8 mouse cellular contexts compared by ENCODE assay signal in the genomic region with DNA sequence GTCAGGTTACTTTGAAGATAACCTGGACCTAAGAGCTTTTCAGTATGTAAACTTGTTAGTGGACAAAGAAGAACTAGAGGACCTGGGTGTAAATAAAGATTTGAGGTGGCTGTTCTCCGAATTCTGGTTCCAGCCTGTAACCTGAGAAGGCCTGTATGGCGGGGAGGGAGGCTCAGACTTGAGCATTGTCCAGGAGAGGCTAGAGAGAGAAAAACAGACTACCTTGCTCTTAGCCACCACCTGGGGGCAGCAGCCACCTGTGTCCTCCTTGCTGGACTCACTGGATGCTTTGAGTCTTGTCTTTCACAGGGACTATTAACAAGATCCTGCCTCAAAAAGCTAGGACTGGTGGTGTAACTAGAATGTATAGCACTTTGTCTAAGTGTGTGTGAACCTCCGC. TPM values are rescaled to one million over a fixed set of nuclear protein-coding genes. Genes with fewer than 3 reads are reported as not detected.
DNase-seq lines count a peak whose midpoint lies in the region; ATAC-seq lines count a peak whose summit lies in the region.

No protein-coding gene starts in this region.

- ATAC-seq in heart, embryonic 11.5 days (replicated peaks; ENCODE audit: insufficient number of reproducible peaks, low FRiP score, low TSS enrichment), result 0 out of 2 replicates have a peak, but pooled peaks have one; percentile 23
- peak; percentile 72 for ATAC-seq in midbrain, embryonic 11.5 days (ENCODE audit: low FRiP score)

- no peak overlapping the region for H3K27ac ChIP-seq in heart, embryonic 11.5 days (ENCODE audit: low read depth, low read length)
- no peak overlapping the region for H3K27ac ChIP-seq in midbrain, embryonic 11.5 days (ENCODE audit: low read depth, low read length)

- no peak overlapping the region for H3K9ac ChIP-seq in heart, embryonic 11.5 days (ENCODE audit: low read depth, low read length)
- no peak overlapping the region for H3K9ac ChIP-seq in midbrain, embryonic 11.5 days (ENCODE audit: low read length)

- no peak overlapping the region for H3K4me3 ChIP-seq in heart, embryonic 11.5 days (ENCODE audit: low read depth, low read length)
- no peak overlapping the region for H3K4me3 ChIP-seq in midbrain, embryonic 11.5 days (ENCODE audit: low read depth, low read length)

- 42% methylated on average over 3 of the region's 3 CpGs for WGBS in heart, embryonic 11.5 days (ENCODE audit: insufficient replicate concordance)
- WGBS in midbrain, embryonic 11.5 days, result 63% methylated on average over 3 of the region's 3 CpGs

- H3K27me3 ChIP-seq in heart, embryonic 11.5 days (ENCODE audit: control insufficient read depth, insufficient read depth, low read length), result no peaks in the 10 kb centered on the region
- H3K27me3 ChIP-seq in midbrain, embryonic 11.5 days (ENCODE audit: control insufficient read depth, insufficient read depth, low read length), result no peaks in the 10 kb centered on the region

- H3K4me1 ChIP-seq in heart, embryonic 11.5 days (ENCODE audit: control insufficient read depth, insufficient read depth, low read length), result peaks cover 6% of the 10 kb centered on the region
- H3K4me1 ChIP-seq in midbrain, embryonic 11.5 days (ENCODE audit: control insufficient read depth, insufficient read depth, low read length), result no peaks in the 10 kb centered on the region

- peak; percentile 95 for DNase-seq in 3T3-L1 (ENCODE audit: low read depth, low spot score)
- peak; percentile 77 for DNase-seq in CD4-positive helper T cell, adult 2 months (ENCODE audit: low read depth, low spot score)
- peak; percentile 67 to 78 for DNase-seq in cerebellum, postnatal 25 days
- DNase-seq in kidney, postnatal 14 days, result peak; percentile 63
- no peak for DNase-seq in midbrain, embryonic 11.5 days (ENCODE audit: low spot score, missing footprints)
- no peak for DNase-seq in left cerebral cortex, adult 18-20 months (ENCODE audit: low spot score in 2 of 2)
- no peak for DNase-seq in right cerebral cortex, postnatal 4 days

- H3K4me2 ChIP-seq in heart, embryonic 11.5 days, result no peak overlapping the region
- H3K4me2 ChIP-seq in midbrain, embryonic 11.5 days, result no peak overlapping the region

- peaks cover 72% of the 10 kb centered on the region for H3K36me3 ChIP-seq in heart, embryonic 11.5 days (ENCODE audit: control insufficient read depth, insufficient read depth, low read length)
- H3K36me3 ChIP-seq in midbrain, embryonic 11.5 days (ENCODE audit: control insufficient read depth, insufficient read depth, low read length), result peaks cover 33% of the 10 kb centered on the region

- H3K9me3 ChIP-seq in heart, embryonic 11.5 days (replicated peaks; ENCODE audit: control insufficient read depth, low read length), result no peaks in the 10 kb centered on the region
- H3K9me3 ChIP-seq in midbrain, embryonic 11.5 days (ENCODE audit: control insufficient read depth, low read length), result no peaks in the 10 kb centered on the region

RNA-seq across cellular contexts. Expression of a gene that starts 9.7 kb away (rescaled TPM):
- polyA plus RNA-seq in heart, embryonic 11.5 days (2014; fragmentation: Nextera tagmentation; extraction: Ambion mirVana), result 344 TPM in 2 replicates
- 435 and 439 TPM in 2 replicates for polyA plus RNA-seq in midbrain, embryonic 11.5 days (2014; fragmentation: Nextera tagmentation; extraction: Ambion mirVana)
- total RNA-seq in left cerebral cortex, adult 18-20 months (2021), result 100 to 1,000 TPM; 251 to 256 TPM

RNA-seq across cellular contexts. Expression of a gene that starts 12.5 kb away (rescaled TPM):
- 15.1 and 17.4 TPM in 2 replicates for polyA plus RNA-seq in heart, embryonic 11.5 days (2014; fragmentation: Nextera tagmentation; extraction: Ambion mirVana)
- 5.0 and 6.3 TPM in 2 replicates for polyA plus RNA-seq in midbrain, embryonic 11.5 days (2014; fragmentation: Nextera tagmentation; extraction: Ambion mirVana)
- 10 to 100 TPM; 18.6 to 23.5 TPM for total RNA-seq in left cerebral cortex, adult 18-20 months (2021)

RNA-seq across cellular contexts. Expression of a gene that starts 22.9 kb away (rescaled TPM):
- 17.1 and 19.8 TPM in 2 replicates for polyA plus RNA-seq in heart, embryonic 11.5 days (2014; fragmentation: Nextera tagmentation; extraction: Ambion mirVana)
- polyA plus RNA-seq in midbrain, embryonic 11.5 days (2014; fragmentation: Nextera tagmentation; extraction: Ambion mirVana), result 23.5 and 28.4 TPM in 2 replicates
- 10 to 100 TPM; 22.5 to 23.7 TPM for total RNA-seq in left cerebral cortex, adult 18-20 months (2021)

RNA-seq across cellular contexts. Expression of a gene that starts 34.9 kb away (rescaled TPM):
- 30.0 and 39.9 TPM in 2 replicates for polyA plus RNA-seq in heart, embryonic 11.5 days (2014; fragmentation: Nextera tagmentation; extraction: Ambion mirVana)
- polyA plus RNA-seq in midbrain, embryonic 11.5 days (2014; fragmentation: Nextera tagmentation; extraction: Ambion mirVana), result 50.9 and 56.0 TPM in 2 replicates
- 10 to 100 TPM; 49.6 to 49.8 TPM for total RNA-seq in left cerebral cortex, adult 18-20 months (2021)

RNA-seq across cellular contexts. Expression of a gene that starts 47.2 kb away (rescaled TPM):
- 8.1 and 8.5 TPM in 2 replicates for polyA plus RNA-seq in heart, embryonic 11.5 days (2014; fragmentation: Nextera tagmentation; extraction: Ambion mirVana)
- 5.8 and 8.2 TPM in 2 replicates for polyA plus RNA-seq in midbrain, embryonic 11.5 days (2014; fragmentation: Nextera tagmentation; extraction: Ambion mirVana)
- 10 to 100 TPM in 1 of 2 experiments, 1 to 10 TPM in 1; 9.0 to 11.5 TPM for total RNA-seq in left cerebral cortex, adult 18-20 months (2021)

Comparison
In these comparisons a context has a peak if more than half of its experiments do, and no peak if none do; other contexts are left out.
1. DNase-seq: peak in 3T3-L1 (single experiment), CD4-positive helper T cell, adult 2 months (single experiment), cerebellum, postnatal 25 days (2 of 2) and kidney, postnatal 14 days (single experiment); none in midbrain, embryonic 11.5 days (single experiment), left cerebral cortex, adult 18-20 months (0 of 2) and right cerebral cortex, postnatal 4 days (single experiment).